Mouse (Mus musculus) macrophage (primary cell): ENCODE results near the gene Ovch2. TPM values are rescaled to one million over a fixed set of nuclear protein-coding genes. Genes with fewer than 3 reads are reported as not detected.

ENCODE experiments used
- H3K27ac ChIP-seq: fragments of 350-480 bp; formaldehyde crosslinking; 2 replicates; pipeline ENCODE4 v1.9.0; 2021
- H3K36me3 ChIP-seq: fragments of 350-480 bp; formaldehyde crosslinking; 2 replicates; pipeline ENCODE4 v1.9.0; 2021; ENCODE audit errors: inconsistent target
- H3K4me3 ChIP-seq: fragments of 350-480 bp; formaldehyde crosslinking; 2 replicates; pipeline ENCODE4 v1.9.0; 2021; ENCODE audit errors: inconsistent target
- H3K79me2 ChIP-seq: fragments of 350-480 bp; formaldehyde crosslinking; 2 replicates; pipeline ENCODE4 v1.9.0; 2021; ENCODE audit errors: inconsistent target
- WGBS: methylation state at CpG from one replicate; pipeline ENCODE4 v1.1.7; 2026; ENCODE audit warnings: inconsistent platforms; ENCODE audit not compliant: missing documents; 5-methylcytosine and 5-hydroxymethylcytosine counted together
- polyA plus RNA-seq: library from polyadenylated mRNA; stranded (reverse); fragments of 250-400 nt; gene quantifications from 3 replicates; pipeline ENCODE4 v1.2.4, GENCODE M21; 2018; ENCODE audit warnings: inconsistent platforms

Ovch2 gene
- polyA plus RNA-seq, 1 experiment from 2014 or later: not detected

GRCm38 (mm10) chr7:107755905-107756304, 45.1 kb downstream of the Ovch2 start:
- Histone ChIP-seq H3K4me3 (no peak overlapping the region), H3K79me2 (no peaks in the 10 kb centered on the region), H3K27ac (no peak overlapping the region), H3K36me3 (no peaks in the 10 kb centered on the region)
- 85% methylated on average over 3 of the region's 3 CpGs for WGBS

GRCm38 (mm10) chr7:107752031-107752520, 48.9 kb downstream of the Ovch2 start:
- no peak overlapping the region for H3K27ac ChIP-seq
- WGBS: 89% methylated on average over 9 of the region's 10 CpGs
- no peaks in the 10 kb centered on the region for H3K79me2 ChIP-seq
- H3K4me3 ChIP-seq: no peak overlapping the region
- no peaks in the 10 kb centered on the region for H3K36me3 ChIP-seq

- H3K27ac ChIP-seq: no peak overlapping the region
- 98% methylated on average over 4 of the region's 4 CpGs for WGBS
- H3K36me3 ChIP-seq: peaks cover 15% of the 10 kb centered on the region; the same call in 1 of the 2 replicates
- H3K79me2 ChIP-seq: no peaks in the 10 kb centered on the region
- no peak overlapping the region for H3K4me3 ChIP-seq
These were observed 51.3 kb downstream of the Ovch2 start for GRCm38 (mm10) chr7:107749721-107750120.

- WGBS: 16% methylated on average over 3 of the region's 3 CpGs
- H3K79me2 ChIP-seq: no peaks in the 10 kb centered on the region
- peaks cover 19% of the 10 kb centered on the region for H3K36me3 ChIP-seq
- H3K27ac ChIP-seq: no peak overlapping the region
- no peak overlapping the region for H3K4me3 ChIP-seq
These were observed 51.7 kb downstream of the Ovch2 start for GRCm38 (mm10) chr7:107749270-107749669.

- WGBS: 13% methylated on average over 2 of the region's 2 CpGs
- Histone ChIP-seq H3K36me3 (peaks cover 32% of the 10 kb centered on the region), H3K79me2 (no peaks in the 10 kb centered on the region), H3K27ac (no peak overlapping the region), H3K4me3 (no peak overlapping the region)
These were observed 53.1 kb downstream of the Ovch2 start for GRCm38 (mm10) chr7:107747954-107748353.

GRCm38 (mm10) chr7:107747476-107747875, 53.5 kb downstream of the Ovch2 start:
- no peak overlapping the region for H3K27ac ChIP-seq
- no peak overlapping the region for H3K4me3 ChIP-seq
- H3K79me2 ChIP-seq: no peaks in the 10 kb centered on the region
- H3K36me3 ChIP-seq: peaks cover 34% of the 10 kb centered on the region
- WGBS: 92% methylated on average over 9 of the region's 9 CpGs

GRCm38 (mm10) chr7:107746036-107746435, 55.0 kb downstream of the Ovch2 start:
- no peak overlapping the region for H3K27ac ChIP-seq
- no peaks in the 10 kb centered on the region for H3K79me2 ChIP-seq
- H3K4me3 ChIP-seq: no peak overlapping the region
- WGBS: 88% methylated on average over 8 of the region's 8 CpGs
- peaks cover 39% of the 10 kb centered on the region for H3K36me3 ChIP-seq

GRCm38 (mm10) chr7:107745111-107745510, 55.9 kb downstream of the Ovch2 start:
- Histone ChIP-seq H3K4me3 (no peak overlapping the region), H3K36me3 (peaks cover 48% of the 10 kb centered on the region), H3K79me2 (no peaks in the 10 kb centered on the region), H3K27ac (no peak overlapping the region)
- 95% methylated on average over 2 of the region's 2 CpGs for WGBS

GRCm38 (mm10) chr7:107744454-107744853, 56.6 kb downstream of the Ovch2 start:
- Histone ChIP-seq H3K79me2 (no peaks in the 10 kb centered on the region), H3K4me3 (no peak overlapping the region), H3K27ac (no peak overlapping the region), H3K36me3 (peaks cover 54% of the 10 kb centered on the region)
- 93% methylated on average over 4 of the region's 4 CpGs for whole genome bisulfite sequencing

GRCm38 (mm10) chr7:107742963-107743465, 58.0 kb downstream of the Ovch2 start:
- 95% methylated on average over 10 of the region's 10 CpGs for WGBS
- no peak overlapping the region for H3K27ac ChIP-seq
- H3K4me3 ChIP-seq: no peak overlapping the region
- H3K79me2 ChIP-seq: no peaks in the 10 kb centered on the region
- H3K36me3 ChIP-seq: peaks cover 67% of the 10 kb centered on the region

GRCm38 (mm10) chr7:107738726-107739125, 62.3 kb downstream of the Ovch2 start:
- Histone ChIP-seq H3K27ac (no peak overlapping the region), H3K36me3 (peaks cover 49% of the 10 kb centered on the region), H3K4me3 (no peak overlapping the region), H3K79me2 (no peaks in the 10 kb centered on the region)
- WGBS: 57% methylated on average over 2 of the region's 2 CpGs

- no peak overlapping the region for H3K4me3 ChIP-seq
- peaks cover 41% of the 10 kb centered on the region for H3K36me3 ChIP-seq
- no peaks in the 10 kb centered on the region for H3K79me2 ChIP-seq
- 77% methylated on average over 2 of the region's 2 CpGs for WGBS
- H3K27ac ChIP-seq: no peak overlapping the region
These were observed 67.8 kb downstream of the Ovch2 start for GRCm38 (mm10) chr7:107733162-107733561.

Other genes starting within 250 kb of the Ovch2 start
- not detected in 3 replicates for gene Olfml1, start 233.8 kb downstream of the Ovch2 start, polyA plus RNA-seq
- 10.9 to 30.6 TPM (median 27.0 TPM) in 3 replicates for gene Ppfibp2, start 206.0 kb downstream of the Ovch2 start, polyA plus RNA-seq
- gene 5330417H12Rik, start 176.0 kb downstream of the Ovch2 start, polyA plus RNA-seq: not detected in 3 replicates
- gene Cyb5r2, start 43.2 kb downstream of the Ovch2 start, polyA plus RNA-seq: not detected in 3 replicates
- gene Olfr467, start 11.1 kb upstream of the Ovch2 start, polyA plus RNA-seq: not detected in 3 replicates
- not detected in 3 replicates for gene Olfr469, start 24.3 kb upstream of the Ovch2 start, polyA plus RNA-seq
- not detected in 3 replicates for gene Olfr470, start 46.3 kb upstream of the Ovch2 start, polyA plus RNA-seq
- not detected in 3 replicates for gene Olfr472, start 96.7 kb upstream of the Ovch2 start, polyA plus RNA-seq
- gene Olfr473, start 129.2 kb upstream of the Ovch2 start, polyA plus RNA-seq: not detected in 3 replicates
- not detected in 3 replicates for gene Olfr474, start 153.4 kb upstream of the Ovch2 start, polyA plus RNA-seq
- not detected in 3 replicates for gene Olfr476, start 163.6 kb upstream of the Ovch2 start, polyA plus RNA-seq
- not detected in 3 replicates for gene Olfr477, start 185.5 kb upstream of the Ovch2 start, polyA plus RNA-seq
- not detected in 3 replicates for gene Olfr478, start 232.8 kb upstream of the Ovch2 start, polyA plus RNA-seq
- not detected in 3 replicates for gene Olfr479, start 249.5 kb upstream of the Ovch2 start, polyA plus RNA-seq